Mouse (Mus musculus) cerebellum, postnatal 14 days (tissue): ENCODE data around the gene Stxbp5l.
A peak's percentile ranks its signal among the peaks of the same experiment; 100 is the strongest.
"Not testable (repeated sequence)": the region's sequence is repeated elsewhere in the genome, so short reads cannot be mapped to it uniquely, and the experiment has no call there.

ENCODE experiments used
- DNase-seq, 2 experiments: peaks; one replicate each; pipeline ENCODE4 v3.0.0; 2021; ENCODE audit warnings: mixed read lengths in 2 of 2

Gene Stxbp5l

DNA sequence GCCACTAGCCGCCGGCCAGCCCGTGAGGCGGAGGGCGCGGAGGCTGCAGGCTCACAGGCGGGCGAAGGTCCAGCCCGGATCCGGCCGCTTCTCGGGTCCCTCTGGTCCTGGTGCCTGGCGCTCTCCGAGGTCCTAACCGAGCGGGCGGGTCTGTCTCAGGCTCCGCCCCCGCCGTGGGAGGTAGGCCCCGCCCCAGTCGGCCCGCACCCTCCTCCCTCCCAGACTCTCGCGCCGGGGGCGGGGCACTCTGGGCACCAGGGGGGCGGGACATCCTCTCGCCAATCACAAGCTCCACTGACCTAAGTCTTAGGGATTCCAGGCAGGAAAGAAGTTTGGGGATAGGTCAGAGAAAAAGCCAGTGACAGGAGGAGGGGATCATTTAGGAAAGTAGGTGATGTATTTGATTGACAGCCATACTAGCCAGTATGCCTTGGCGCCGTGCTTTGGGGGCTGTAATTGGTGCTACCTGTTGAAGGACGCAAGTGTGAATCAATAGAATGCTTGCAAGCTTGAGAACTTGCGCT is at the start of gene Stxbp5l:
Gene Stxbp5l, minus strand, starts transcription at position 142 of the 524 bp plus-strand sequence.
- peak; percentile 99 to 100 for DNase-seq

DNA sequence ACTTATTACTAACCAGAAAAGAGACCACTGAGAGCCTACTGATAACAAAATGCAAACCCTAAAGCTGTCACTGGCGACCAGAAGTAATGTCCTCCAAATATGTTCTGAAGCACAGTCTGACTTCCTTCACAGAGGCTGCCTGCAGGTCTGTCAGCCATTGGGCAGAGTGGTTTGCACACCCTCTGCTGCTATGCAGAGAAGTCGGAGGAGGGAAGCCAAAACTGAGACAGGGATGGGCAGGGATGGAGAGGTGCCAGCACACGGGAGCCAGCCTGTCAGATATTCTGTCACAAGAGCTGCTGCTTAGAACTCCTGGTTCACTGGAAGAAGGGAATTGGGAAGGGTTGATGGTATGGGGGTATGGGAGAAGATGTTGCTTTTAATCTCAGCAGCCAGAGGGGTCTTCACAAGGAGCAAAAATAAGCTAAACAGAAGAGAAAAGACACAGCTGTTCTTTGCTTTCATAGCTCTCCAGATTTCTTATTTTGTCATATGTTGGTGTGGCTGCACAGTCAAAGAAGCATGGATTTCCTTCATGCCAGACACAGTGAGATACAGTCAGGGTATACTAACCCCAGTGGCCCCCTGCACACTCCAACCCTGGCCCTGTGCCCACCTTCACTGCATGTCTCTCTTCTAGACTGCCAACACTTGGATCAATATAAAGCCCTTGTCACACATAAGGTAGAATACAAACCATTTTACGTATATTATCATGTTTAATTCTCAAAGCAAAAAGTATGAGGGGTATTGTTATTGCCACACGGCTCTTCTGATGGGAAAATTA is 48.8 kb upstream of the Stxbp5l start:
- peak; percentile 90 to 91 for DNase-seq

DNA sequence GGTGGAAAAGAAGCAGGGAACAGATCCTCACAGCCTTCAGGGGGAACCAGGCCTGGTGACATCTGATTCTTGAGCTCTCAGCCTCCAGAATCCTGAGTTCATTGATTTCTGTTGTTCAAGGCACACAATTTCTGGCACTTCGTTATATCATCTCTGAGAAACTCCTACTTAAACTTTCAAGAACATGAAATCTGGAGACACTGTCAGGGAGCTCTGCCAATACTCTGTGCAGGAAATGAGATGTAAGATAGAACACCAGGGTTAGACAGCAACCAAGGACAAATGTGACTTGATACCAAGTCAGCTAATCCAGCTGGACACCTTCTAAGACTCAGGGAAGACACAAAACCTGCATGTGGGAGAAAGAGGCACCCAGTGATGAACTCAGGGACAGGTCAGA is 40.7 kb upstream of the Stxbp5l start:
- DNase-seq = no peak

DNA sequence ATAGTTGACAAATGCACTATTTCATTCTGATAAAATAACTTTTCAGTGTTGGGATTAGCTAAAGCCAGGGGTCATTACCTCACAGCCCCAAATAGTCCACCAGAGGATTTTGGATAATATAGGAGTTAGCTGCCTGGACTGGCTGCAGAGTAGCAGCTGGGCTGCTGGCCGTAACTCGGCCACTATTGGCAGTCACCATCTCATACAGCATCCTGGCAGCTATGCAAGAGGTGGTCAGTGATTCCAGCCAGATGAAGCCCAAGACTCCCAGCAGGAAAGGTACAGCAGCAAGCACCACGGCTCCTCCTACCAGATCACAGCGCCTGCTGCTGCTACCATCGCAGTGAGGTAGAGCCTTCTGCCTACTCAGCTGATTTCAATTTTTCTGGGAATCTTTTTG is 38.1 kb upstream of the Stxbp5l start:
- peak; percentile 73 to 74 for DNase-seq

DNA sequence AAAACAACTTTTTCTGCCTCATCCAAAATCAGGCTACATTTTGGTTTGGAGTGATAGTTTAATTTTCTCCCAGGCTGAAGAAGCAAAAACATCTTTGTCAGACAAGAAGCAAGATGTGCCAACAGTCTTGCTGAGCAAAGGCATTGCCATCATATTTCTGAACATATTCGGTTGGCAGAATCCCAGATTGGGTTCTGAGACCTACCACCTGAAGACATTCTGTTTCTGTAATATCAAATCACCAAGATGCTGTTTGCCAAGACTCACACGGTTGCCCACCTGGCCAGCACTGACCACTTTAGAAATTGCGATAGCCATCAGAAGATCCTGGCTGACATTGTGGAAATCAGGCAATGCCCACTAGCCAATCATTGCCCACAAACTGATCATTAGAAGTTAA is 37.1 kb upstream of the Stxbp5l start:
- peak; percentile 61 to 82 for DNase-seq

DNA sequence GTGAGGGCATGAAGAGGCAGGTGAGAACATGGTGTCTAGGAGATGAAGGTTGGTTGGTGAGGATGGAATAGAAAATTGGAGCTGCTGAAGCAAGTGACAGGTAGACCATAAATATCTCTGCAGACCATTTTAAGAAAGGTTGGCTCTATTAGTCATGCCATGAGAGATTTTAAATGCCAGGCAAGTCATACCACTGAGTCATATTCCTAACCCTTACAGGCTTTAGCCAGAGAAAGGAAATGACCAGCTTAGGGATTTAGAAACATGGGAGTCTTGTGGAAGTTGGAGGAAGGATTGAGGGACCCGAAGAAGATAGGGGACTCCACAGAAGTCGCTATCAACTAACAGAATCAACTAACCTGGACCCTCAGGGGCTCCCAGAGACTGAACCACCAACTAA is 35.8 kb upstream of the Stxbp5l start:
- DNase-seq = no peak

DNA sequence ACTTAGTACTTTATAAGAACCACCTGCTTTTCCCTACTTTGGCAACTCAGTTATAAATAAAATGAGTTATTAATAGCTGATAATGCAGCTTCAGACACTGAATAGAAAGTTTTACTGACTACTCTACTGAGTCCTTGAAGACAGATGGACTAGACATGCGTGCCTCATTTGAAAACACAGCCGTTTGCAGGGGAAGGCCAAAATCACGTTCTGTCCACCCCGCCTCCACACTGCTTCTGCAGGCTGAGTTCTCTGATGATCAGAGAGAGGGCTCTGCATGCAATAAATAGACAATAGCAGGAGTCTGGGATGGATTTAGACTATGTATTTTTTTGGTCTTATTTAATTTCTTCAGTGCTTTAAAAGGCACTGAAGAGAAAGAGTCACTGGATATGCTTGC is 20.8 kb upstream of the Stxbp5l start:
- no peak for DNase-seq

DNA sequence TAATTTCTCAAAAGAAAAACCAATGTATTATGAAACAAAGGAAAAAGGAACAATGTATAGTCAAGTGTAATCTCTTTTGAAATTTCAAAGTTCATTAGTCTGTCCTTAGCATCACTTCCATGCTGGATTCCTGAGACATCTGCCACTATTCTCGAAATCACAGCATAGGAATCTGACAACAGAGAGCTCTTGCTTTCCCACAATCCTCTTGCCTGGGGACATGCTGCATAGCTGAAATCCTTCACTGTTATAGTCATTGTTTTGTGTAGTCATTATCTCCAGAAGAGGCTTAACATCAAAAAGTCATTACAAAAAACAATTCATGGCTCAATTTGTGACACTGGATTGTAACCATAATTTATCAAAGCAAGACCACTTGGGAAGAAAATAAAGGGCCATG is 20.2 kb upstream of the Stxbp5l start:
- DNase-seq = no peak

DNA sequence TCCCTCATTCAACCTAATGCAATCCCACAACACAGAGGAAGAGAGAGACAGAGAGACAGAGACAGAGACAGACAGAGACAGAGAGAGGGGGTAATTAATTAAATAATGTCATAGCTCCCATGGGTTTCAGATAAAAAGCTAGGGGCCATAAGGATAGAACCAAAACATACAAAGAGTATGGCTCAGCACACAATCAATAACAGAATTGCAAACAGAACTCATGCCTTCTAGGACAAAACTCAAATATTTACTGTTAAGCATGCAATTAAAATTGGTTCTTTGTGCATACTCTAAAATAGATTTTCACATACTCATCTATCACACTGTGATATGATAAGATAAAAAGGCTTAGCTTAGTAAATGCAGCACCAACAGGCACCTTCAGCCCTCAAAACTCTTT is 5.2 kb upstream of the Stxbp5l start:
- DNase-seq = no peak

DNA sequence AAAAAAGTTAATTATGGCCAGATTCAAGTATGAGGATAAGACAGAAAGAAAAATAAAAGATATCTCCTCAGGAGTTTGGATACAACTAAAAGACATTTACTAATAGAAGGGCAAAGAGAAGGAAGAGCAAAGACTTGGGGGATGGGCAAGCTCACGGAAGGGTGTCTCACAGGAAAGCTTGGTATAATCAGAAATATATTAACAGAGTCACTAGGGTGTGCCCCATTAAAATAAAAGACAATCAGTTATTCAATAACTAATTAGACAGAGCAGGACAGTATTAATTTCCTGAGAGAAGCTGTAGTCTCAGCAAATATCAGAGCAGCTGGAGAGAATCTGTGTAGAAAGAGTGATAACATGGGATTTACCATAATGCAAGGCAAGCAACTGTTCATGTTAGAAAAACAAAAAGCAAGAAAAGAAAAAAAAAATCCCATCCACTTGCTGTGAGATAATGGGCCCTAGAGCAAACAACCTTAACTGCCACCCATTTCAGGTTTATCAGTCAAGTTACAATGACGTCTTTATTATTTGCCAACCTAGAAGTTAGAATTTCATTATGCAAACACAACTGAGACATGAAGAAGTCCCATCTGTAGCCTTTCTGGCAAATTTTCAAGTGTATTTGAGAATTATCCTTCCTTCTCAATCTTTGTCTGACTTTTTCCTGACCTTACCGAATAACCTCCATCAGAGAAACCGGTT is 4.6 kb upstream of the Stxbp5l start:
- no peak for DNase-seq

DNA sequence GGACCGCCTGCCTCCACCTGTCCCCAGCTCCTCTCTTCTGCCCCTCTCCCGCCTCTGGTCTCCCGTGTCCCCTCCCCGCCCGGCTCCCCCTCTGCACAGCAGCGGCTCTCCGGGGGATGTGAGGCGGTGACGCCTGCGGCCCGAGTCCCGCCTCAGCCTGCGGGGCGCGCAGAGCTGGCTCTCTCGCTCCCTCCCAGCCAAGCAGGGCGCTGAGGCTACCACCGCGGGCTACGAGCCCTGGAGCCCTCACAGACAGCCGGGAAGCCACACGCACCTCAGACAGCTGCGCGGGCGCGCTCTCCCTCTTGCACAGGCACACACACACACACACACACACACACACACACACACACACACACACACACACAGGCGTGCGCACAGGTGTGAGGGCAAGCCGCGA is 393 bp downstream of the Stxbp5l start:
- DNase-seq = peak; percentile 73 to 79

DNA sequence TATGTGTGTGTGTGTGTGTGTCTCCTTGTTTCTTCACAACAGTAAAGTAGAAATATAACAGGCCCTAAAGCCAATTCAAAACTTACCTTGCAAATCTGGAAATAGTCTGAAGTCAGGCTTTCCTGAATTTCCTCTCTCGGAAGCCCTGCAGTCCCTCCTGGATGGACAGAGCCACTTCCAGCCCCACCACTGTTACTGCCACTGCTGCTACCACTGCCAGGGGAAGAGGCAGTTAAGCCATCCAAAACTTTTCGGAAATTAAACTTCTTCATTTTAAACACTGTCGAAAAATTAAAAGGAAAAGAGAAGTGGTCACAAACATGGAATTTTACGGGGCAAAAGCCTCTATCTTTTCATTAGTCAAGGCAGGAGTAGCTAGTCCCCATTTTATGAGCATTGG is 1.3 kb downstream of the Stxbp5l start:
- peak in 1 of 2 experiments; percentile 55 for DNase-seq

DNA sequence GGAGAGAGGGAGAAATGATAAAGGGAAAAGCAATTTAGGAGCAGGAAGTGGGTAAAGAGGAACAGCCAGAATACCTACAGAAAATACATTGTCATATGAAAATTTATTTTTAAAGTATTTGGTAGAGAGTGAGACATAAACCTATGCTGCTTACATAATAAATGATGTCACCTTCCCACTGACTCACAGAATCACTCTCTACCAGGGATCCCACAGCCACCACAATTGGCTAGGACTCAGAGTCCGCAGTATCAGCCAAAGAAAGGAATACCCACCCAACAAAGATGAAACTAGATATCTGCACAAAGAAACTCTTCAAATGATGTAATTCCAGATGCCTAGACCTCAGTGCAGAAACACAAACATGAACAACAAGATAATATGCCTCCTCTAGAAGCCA is 12.0 kb downstream of the Stxbp5l start:
- DNase-seq = no peak

DNA sequence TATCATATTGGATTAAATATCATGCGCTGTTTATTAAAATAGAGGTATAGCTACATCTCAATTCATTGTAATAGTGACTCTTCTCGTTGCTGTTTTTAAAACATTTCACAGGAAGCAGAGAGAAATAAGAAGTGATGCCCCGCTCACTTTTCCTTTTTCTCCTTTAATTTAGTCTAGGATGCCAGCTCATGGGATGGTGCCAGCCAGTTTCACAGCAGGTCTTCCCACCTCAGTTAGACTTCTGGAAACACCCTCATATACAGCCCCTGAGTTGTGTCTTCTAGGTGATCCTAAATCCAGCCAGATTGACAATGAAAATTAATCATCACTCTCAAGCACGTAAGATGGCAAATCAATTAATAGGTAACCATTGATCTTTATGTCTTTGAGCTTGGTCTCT is 17.3 kb downstream of the Stxbp5l start:
- DNase-seq = peak; percentile 48 to 71

DNA sequence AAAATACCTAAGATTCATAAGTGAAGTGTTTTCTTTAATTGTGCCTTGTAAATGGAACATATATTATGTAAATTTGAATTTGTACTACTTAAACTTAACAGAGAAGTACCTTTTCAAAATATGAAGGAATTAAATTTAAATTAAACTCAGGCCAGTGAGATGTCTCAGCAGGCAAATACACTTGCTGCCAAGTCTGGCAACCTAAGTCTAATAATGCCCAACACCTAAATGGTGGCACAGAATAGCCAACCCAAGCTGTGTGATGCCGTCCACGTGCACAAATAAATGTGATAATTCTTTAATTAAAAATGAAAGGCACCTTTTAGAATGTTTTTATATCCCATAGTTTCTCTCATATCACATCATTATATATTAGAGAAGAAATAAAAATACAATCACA is 20.8 kb downstream of the Stxbp5l start:
- peak in 1 of 2 experiments; percentile 57 for DNase-seq

DNA sequence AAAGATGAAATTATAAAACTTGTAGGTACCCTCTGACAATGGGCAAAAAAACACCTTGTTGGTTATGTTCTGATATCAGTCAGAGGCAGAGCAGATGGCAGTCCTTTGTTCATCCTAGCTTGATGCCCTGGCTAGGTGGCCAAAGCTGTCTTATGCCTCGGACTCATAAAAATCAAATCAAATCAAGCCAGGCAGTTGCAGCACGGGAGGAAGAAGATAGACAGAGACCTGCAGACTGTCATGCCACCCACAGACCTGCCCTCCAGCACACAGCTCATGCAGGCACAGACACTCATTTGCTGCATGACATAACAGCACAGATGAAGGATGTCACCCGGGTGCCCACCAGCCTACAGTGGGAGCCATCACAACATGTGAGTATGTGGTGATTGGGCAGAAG is 29.1 kb downstream of the Stxbp5l start:
- peak; percentile 32 to 52 for DNase-seq

DNA sequence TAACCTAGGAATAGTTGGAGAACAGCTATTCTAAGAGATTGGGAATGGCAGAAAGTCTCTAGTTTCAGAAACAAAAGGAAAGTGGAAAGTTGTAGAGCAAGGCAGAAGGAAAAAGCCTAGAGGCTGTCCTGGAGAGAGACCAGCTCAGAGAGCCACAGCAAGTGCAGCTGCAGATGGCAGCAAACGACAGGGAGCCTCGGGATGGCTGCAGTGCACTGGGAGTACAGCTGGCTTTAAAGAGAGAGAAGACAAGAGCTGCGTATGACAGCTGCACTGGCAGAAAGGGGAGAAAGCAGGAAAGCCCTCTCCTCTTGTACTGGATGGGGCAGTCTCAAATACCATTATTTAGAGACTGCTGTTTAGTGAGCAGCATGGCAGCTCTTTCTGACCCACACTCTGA is 37.7 kb downstream of the Stxbp5l start:
- peak in 1 of 2 experiments; percentile 24 for DNase-seq

DNA sequence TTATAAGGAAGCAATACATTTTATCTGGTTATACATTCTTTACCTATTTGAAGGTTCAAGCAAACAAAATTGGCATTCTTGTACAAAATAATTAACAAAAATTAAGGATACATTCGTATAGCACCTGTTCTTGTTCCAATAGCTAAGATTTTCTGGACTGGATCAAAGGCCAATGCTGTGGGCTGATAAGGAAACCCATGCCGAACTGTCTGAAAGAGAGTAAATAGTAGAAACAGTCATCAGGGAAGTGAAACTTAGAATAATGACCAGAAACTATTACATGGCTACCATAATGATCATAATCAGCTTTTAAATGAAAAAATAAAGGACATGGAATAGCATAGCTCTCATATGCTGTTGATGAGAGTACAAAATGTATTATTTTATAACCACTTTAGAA is 39.8 kb downstream of the Stxbp5l start:
- DNase-seq = no peak

DNA sequence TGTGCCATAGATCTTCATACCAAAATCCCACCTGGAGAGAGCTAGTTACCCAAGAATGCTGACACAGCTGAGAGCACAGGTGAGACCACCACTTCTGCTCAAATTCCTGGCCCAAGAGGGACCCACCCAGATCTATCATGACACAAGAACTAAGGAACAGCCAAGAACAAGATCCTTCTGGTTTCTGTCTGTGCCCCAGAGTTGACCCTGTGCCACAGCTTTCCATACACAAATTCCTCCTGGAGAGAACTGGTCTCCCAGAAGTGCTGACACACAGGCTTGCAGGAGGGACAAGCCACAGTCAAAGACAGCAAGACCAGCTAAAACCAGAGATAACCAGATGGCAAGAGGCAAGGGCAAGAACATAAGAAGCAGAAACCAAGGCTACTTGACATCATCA is 43.3 kb downstream of the Stxbp5l start:
- DNase-seq = not testable (repeated sequence)

DNA sequence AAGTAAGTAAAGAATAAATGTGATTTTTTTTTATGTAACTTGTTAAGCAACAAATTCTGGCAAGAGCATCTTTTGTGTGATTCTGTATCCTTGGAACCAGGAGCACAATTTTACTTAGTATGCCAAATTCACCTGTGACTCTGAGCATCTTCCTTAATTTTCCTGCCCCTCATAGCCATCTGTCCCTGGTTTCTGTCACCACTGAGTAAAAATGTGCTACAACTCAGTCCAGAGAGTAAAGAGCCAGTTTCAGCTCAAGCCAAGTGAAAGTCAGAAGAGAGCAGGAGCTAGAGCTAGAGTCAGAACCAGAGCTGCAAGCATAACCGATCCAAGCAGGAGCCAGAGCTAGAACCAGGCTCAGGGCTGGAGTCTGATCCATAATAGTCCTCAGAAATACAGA is 46.6 kb downstream of the Stxbp5l start:
- peak in 1 of 2 experiments; percentile 43 for DNase-seq

DNA sequence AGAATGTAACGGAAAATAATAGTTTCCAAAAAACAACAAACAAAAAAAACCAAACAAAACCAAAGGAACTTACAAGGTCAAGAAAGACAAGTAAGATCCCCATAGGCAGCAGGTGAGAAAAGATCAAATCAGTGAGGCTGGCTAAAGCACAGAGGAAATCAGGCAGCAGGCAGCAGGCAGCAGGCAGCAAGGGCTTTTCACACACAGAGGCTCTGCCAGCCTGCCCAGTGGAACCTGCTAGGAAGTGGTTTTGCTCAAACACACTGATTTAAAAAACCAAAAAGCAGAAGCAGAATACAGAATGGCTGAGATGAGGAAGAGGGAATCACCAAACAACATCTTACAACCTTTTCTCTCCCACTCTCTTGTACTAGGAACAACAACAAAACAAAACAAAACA is 47.2 kb downstream of the Stxbp5l start:
- DNase-seq = peak; percentile 37 to 66

DNA sequence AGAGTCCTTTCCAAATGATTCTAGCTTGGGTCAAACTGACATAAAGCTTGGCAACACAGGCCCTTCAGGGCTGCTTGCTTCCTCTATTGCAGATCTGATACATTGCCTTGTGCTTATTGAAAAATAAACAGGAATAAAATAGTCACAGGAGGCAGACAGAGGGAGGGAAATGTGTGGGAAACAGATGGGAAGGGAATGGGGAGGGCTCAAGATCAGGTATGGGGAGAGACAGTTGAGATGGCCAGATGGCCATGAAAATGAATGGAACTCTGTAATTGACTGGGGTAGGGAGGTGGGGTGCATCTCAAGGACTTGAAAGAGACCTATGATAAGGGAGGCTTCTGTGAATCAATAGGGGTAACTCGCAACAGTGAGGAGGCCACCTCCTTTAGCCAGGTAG is 80.3 kb downstream of the Stxbp5l start:
- DNase-seq = no peak

DNA sequence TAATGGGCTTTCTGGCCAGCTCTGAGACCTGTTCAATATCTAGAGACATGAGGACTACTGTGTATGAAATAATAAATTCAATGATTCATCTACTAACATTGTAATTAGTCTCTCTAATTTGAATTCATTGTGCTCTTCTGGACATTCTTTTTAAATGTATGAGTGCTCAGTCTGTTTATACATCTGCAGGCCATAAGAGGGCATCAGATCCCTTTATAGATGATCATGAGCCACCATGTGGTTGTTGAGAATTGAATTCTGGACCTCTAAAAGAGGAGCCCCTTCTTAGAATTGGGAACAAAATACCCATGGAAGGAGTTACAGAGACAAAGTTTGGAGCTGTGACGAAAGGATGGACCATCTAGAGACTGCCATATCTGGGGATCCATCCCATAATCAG is 92.2 kb downstream of the Stxbp5l start:
- DNase-seq = peak; percentile 30 to 59

DNA sequence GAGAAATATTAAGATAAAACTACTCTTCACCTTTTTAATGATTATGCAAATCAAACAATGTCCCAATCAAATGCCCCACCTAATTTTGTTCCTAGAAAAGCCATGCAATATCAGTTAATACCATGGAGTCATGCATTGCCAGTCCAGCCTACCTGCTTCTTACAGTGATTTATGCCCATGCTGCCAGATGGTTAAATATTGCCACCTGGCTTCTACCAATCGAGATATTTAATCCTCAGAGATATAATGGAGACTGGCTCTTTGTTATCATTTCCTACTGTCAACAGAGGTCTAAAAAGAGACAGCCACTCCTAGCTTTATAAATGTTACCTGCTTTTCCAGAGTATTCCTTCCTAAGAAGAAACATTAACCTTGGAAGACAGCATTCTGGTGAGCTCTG is 104.6 kb downstream of the Stxbp5l start:
- no peak for DNase-seq
